Mouse (Mus musculus) neural tube, embryonic 12.5 days (tissue): Measurements from ENCODE around the gene C1qtnf5. TPM values are rescaled to one million over a fixed set of nuclear protein-coding genes. Genes with fewer than 3 reads are reported as not detected.

Experiments used
- ATAC-seq: fragments of 200-750 bp; cut with Nextera tagmentation; 2 replicates; pipeline ENCODE4 v1.8.0; 2017; ENCODE audit warnings: low read depth, mild to moderate bottlenecking, moderate TSS enrichment, moderate library complexity; ENCODE audit not compliant: low FRiP score
- H3K27ac ChIP-seq: fragments of 300-500 bp; sonication (generic); 2 replicates; pipeline ENCODE4 v1.5.1; 2016
- H3K27me3 ChIP-seq: fragments of 300-500 bp; sonication (generic); replicated peaks from 2 replicates; pipeline ENCODE4 v1.6.1; 2016; ENCODE audit warnings: mild to moderate bottlenecking
- H3K36me3 ChIP-seq: fragments of 300-500 bp; sonication (generic); 2 replicates; pipeline ENCODE4 v1.6.1; 2016; ENCODE audit warnings: mild to moderate bottlenecking
- H3K4me1 ChIP-seq: fragments of 300-500 bp; sonication (generic); 2 replicates; pipeline ENCODE4 v1.6.1; 2016
- H3K4me2 ChIP-seq: fragments of 300-500 bp; sonication (generic); replicated peaks from 2 replicates; pipeline ENCODE4 v1.6.1; 2016; ENCODE audit warnings: mild to moderate bottlenecking
- H3K4me3 ChIP-seq: fragments of 300-500 bp; sonication (generic); 2 replicates; pipeline ENCODE4 v1.5.1; 2016
- H3K9ac ChIP-seq: fragments of 300-500 bp; sonication (generic); 2 replicates; pipeline ENCODE4 v1.6.1; 2016; ENCODE audit warnings: mild to moderate bottlenecking
- H3K9me3 ChIP-seq: fragments of 300-500 bp; sonication (generic); 2 replicates; pipeline ENCODE4 v1.6.1; 2016; ENCODE audit warnings: mild to moderate bottlenecking
- WGBS: fragments of 180-500 bp; shearing (Covaris S2); methylation state at CpG from one replicate; pipeline ENCODE4 v1.1.7; 2016; 5-methylcytosine and 5-hydroxymethylcytosine counted together
- polyA plus RNA-seq: library from polyadenylated mRNA; unstranded; fragments of >200 nt; fragmentation: Nextera tagmentation; extraction: Ambion mirVana; gene quantifications from 2 replicates; pipeline ENCODE4 v1.2.1, GENCODE M21; 2016

Gene C1qtnf5
- polyA plus RNA-seq, 1 experiment from 2014 or later = 0.74 TPM

- H3K27me3 ChIP-seq = peaks cover 44% of the 10 kb centered on the region
- ATAC-seq = peak; percentile 62; the same call in 1 of the 2 replicates
- whole genome bisulfite sequencing = under 1% methylated on average over 27 of the region's 27 CpGs
- H3K4me3 ChIP-seq = peak overlapping the region; percentile 34
- H3K27ac ChIP-seq = no peak overlapping the region
- peaks cover 46% of the 10 kb centered on the region for H3K4me1 ChIP-seq
- H3K9ac ChIP-seq = peak overlapping the region; percentile 53
- no peaks in the 10 kb centered on the region for H3K36me3 ChIP-seq
- H3K9me3 ChIP-seq = no peaks in the 10 kb centered on the region
- peak overlapping the region; percentile 75 for H3K4me2 ChIP-seq
Measured at GRCm38 (mm10) chr9:44130034-44130433, 23.0 kb downstream of the C1qtnf5 start.

DNA sequence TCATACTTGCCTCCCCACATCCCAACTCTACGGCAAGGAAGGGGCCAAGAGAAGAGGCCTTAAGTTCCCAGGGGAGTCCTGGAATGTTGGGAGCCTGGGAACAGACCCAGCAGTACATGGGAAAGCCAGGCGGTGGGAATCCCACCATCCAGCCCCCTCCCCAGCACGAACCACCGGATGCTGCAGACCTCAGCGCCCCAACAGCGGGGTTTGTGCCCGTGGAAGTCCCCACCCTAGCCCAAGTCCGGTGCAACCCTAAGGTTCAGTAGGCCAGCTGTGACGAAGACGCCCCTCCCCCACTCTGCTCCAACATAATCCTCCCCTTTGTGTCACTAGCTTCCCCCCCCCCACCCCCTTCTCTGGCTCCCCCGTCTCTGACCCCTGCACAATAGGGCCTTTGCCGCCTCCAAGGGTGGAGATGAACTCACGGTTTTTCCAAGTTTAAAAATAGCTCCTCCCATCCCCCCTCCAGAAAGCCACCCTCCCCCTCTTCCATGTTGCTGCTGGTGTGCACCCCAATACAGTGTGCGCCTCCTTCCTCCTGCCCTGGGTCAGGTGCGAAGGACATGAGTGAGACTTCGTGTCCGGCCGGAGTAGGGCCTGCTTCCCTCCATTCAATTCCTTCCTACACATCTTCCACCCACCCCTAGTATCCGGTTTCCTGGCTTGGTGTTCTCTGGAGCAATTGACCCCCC lies 23.7 kb downstream of the C1qtnf5 start:
- Histone ChIP-seq H3K4me3 (peak overlapping the region; percentile 34; the same call in 1 of the 2 replicates), H3K36me3 (no peaks in the 10 kb centered on the region), H3K4me2 (peak overlapping the region; percentile 75), H3K27ac (no peak overlapping the region), H3K9ac (peak overlapping the region; percentile 53; the same call in 1 of the 2 replicates), H3K27me3 (peaks cover 50% of the 10 kb centered on the region), H3K9me3 (no peaks in the 10 kb centered on the region), H3K4me1 (peaks cover 53% of the 10 kb centered on the region)
- WGBS = 15% methylated on average over 19 of the region's 19 CpGs
- ATAC-seq = peak; percentile 23; the same call in 1 of the 2 replicates

DNA sequence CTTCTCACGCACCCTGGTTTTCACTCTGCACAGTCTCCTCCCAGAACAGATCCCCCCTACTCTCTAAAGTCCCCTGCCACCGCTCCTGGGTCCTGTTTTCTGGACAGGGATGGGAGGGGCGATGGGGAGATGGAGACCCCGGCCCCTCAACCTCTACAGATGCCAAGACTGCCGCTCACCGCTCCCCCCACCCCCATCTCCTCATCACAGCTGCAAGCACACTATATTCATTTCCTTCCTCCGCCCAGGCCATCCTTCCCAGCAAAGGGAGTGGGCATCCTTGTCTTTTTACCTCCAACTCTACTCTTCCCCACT lies 24.2 kb downstream of the C1qtnf5 start:
- H3K27me3 ChIP-seq = peaks cover 56% of the 10 kb centered on the region
- H3K27ac ChIP-seq = no peak overlapping the region
- H3K4me3 ChIP-seq = no peak overlapping the region
- peaks cover 56% of the 10 kb centered on the region for H3K4me1 ChIP-seq
- 50% methylated on average over 7 of the region's 7 CpGs for WGBS
- no peaks in the 10 kb centered on the region for H3K36me3 ChIP-seq
- no peaks in the 10 kb centered on the region for H3K9me3 ChIP-seq
- peak overlapping the region; percentile 75 for H3K4me2 ChIP-seq
- H3K9ac ChIP-seq = no peak overlapping the region
- ATAC-seq = no peak

- Histone ChIP-seq H3K9ac (no peak overlapping the region), H3K36me3 (no peaks in the 10 kb centered on the region), H3K27me3 (peaks cover 64% of the 10 kb centered on the region), H3K4me1 (peaks cover 52% of the 10 kb centered on the region), H3K4me3 (no peak overlapping the region), H3K27ac (no peak overlapping the region), H3K9me3 (no peaks in the 10 kb centered on the region), H3K4me2 (no peak overlapping the region)
- ATAC-seq = no peak
- 67% methylated on average over 5 of the region's 5 CpGs for WGBS
Measured at GRCm38 (mm10) chr9:44132200-44132599, 25.2 kb downstream of the C1qtnf5 start.

DNA sequence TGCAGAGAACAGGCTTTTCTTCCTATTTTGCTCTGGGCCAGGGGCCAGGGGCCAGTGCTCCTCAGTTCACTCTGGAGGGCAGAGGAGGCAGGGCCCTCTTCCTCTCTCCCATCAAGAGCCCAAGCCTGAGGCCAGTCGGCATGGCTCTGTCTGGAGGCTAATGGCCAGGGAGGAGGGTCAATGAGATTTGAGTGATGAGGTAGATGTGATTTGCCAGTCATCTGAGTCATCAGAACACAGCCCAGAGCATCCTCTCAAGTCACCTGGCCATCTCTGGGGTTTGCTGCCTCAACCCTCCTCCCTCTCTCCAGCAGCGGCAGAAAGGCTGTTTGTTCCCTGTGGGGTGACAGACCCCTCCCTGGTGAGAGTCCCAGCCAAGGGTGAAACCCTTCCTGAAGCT lies 26.2 kb downstream of the C1qtnf5 start:
- Histone ChIP-seq H3K4me1 (peaks cover 52% of the 10 kb centered on the region), H3K27ac (no peak overlapping the region), H3K4me2 (peak overlapping the region; percentile 93), H3K9me3 (no peaks in the 10 kb centered on the region), H3K36me3 (no peaks in the 10 kb centered on the region), H3K4me3 (no peak overlapping the region; the same call in none of the 2 replicates), H3K27me3 (peaks cover 64% of the 10 kb centered on the region), H3K9ac (0 out of 2 replicates have a peak overlapping the region, but pooled peaks have one; percentile 29)
- WGBS = 15% methylated on average over 2 of the region's 2 CpGs
- ATAC-seq = no peak

DNA sequence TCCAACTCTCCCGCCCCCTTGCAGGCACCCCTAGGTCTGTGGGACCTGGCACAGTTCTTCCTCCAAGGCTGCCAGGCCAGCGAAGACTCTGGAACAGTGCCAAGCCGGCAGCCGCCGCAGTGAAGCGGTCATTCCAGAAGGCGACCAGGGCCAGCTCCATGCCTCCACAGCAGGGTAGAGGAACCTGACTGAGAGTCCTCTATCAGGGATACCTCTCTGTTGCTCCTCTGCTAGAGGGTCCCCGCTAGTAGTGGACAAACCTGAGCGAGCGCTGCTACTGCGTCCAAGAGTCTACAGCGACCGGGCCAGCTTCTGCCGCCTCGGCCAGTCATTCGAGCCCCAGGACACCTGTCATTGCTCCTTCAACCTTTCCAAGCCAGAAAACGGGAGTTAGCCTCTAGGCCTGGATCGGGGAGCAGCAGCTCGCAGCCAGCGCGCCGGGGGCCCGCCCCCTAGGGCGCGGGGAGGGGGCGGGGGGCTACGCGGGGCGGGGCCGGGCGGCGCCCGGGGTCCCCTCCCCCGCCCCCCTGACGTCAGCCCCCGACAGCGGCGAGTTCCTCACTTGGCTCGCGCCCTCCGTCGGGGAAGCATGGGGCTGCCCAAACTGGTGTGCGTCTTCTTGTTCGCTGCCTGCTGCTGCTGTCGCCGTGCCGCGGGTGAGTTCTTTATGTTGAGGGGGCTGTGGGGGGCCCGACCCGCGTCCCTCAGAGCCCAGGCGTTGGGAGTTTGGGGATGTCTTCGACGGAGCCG lies 27.2 kb downstream of the C1qtnf5 start, which contains the start of gene Mcam:
TSS of gene Mcam (plus strand) at position 369 of the 750 bp plus-strand sequence.
- H3K27me3 ChIP-seq = peaks cover 64% of the 10 kb centered on the region
- no peak within 1 kb of the TSS for H3K27ac ChIP-seq
- H3K9me3 ChIP-seq = no peaks in the 10 kb centered on the region
- WGBS = under 1% methylated on average over 47 of the region's 55 CpGs
- ATAC-seq = no peak
- H3K4me1 ChIP-seq = peaks cover 52% of the 10 kb centered on the region
- peak within 1 kb of the TSS; percentile 44 for H3K4me3 ChIP-seq
- H3K4me2 ChIP-seq = peak within 1 kb of the TSS; percentile 93
- peak within 1 kb of the TSS; percentile 56 for H3K9ac ChIP-seq
- no peaks in the 10 kb centered on the region for H3K36me3 ChIP-seq

GRCm38 (mm10) chr9:44134851-44135730 lies 28.0 kb downstream of the C1qtnf5 start:
- Histone ChIP-seq H3K4me2 (peak overlapping the region; percentile 93), H3K36me3 (peaks cover 3% of the 10 kb centered on the region; the same call in 1 of the 2 replicates), H3K27ac (no peak overlapping the region), H3K9ac (peak overlapping the region; percentile 56), H3K4me3 (peak overlapping the region; percentile 44), H3K9me3 (no peaks in the 10 kb centered on the region), H3K27me3 (peaks cover 64% of the 10 kb centered on the region), H3K4me1 (peaks cover 45% of the 10 kb centered on the region)
- WGBS = 3% methylated on average over 49 of the region's 49 CpGs
- ATAC-seq = 0 out of 2 replicates have a peak, but pooled peaks have one; percentile 17

DNA sequence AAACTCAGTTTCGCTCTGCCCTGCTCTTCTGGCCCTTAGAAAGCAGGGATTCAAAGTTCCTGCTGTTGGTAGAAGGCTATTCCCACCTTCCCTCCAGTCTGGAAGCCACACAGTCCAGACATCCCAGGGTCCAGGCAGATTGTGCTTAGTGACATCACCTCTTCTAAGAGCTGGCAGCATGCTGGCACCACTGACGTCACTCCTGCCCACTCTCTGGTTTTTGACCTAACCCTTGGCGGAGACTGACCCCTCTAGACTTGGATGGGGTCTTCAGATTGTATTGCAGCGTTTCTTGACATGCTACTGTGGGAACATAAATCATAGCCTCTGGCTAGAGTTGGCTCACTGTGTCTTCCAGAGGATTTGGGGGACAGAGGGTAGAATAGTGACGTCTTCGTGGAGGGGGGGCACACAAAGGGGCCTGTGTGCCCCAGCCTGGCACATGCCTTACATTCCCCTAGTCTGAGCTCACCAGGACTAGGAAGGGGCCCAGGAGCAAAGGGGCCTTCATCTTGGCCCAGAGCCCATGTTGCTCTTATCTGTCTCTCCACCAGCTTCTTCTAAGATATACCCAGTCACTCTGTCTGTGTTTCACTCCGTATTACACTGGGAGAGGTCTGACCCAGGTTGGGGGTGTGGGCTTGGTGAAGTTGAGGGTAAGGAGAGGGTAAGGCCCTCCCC lies 28.8 kb downstream of the C1qtnf5 start:
- peak overlapping the region; percentile 93 for H3K4me2 ChIP-seq
- H3K4me3 ChIP-seq = peak overlapping the region; percentile 44
- WGBS = 58% methylated on average over 7 of the region's 7 CpGs
- H3K27me3 ChIP-seq = peaks cover 61% of the 10 kb centered on the region
- H3K4me1 ChIP-seq = peaks cover 37% of the 10 kb centered on the region
- no peak overlapping the region for H3K27ac ChIP-seq
- peaks cover 8% of the 10 kb centered on the region for H3K36me3 ChIP-seq
- H3K9ac ChIP-seq = peak overlapping the region; percentile 56; the same call in 1 of the 2 replicates
- ATAC-seq = 0 out of 2 replicates have a peak, but pooled peaks have one; percentile 18
- H3K9me3 ChIP-seq = no peaks in the 10 kb centered on the region

- Histone ChIP-seq H3K27me3 (peaks cover 43% of the 10 kb centered on the region), H3K4me2 (no peak overlapping the region), H3K4me3 (no peak overlapping the region), H3K9ac (no peak overlapping the region), H3K27ac (no peak overlapping the region), H3K9me3 (no peaks in the 10 kb centered on the region), H3K4me1 (peaks cover 31% of the 10 kb centered on the region), H3K36me3 (peaks cover 14% of the 10 kb centered on the region)
- ATAC-seq = no peak
- 84% methylated on average over 4 of the region's 4 CpGs for WGBS
Measured at GRCm38 (mm10) chr9:44137846-44138245, 30.8 kb downstream of the C1qtnf5 start.

GRCm38 (mm10) chr9:44141951-44142350 lies 34.9 kb downstream of the C1qtnf5 start:
- ATAC-seq = no peak
- Histone ChIP-seq H3K4me2 (no peak overlapping the region), H3K27ac (no peak overlapping the region), H3K9ac (no peak overlapping the region), H3K27me3 (0 out of 2 replicates have a peak, but pooled peaks cover 1% of the 10 kb centered on the region), H3K9me3 (no peaks in the 10 kb centered on the region), H3K4me3 (no peak overlapping the region), H3K36me3 (peaks cover 43% of the 10 kb centered on the region), H3K4me1 (no peaks in the 10 kb centered on the region)
- 70% methylated on average over 5 of the region's 5 CpGs for WGBS

GRCm38 (mm10) chr9:44143421-44143820 lies 36.4 kb downstream of the C1qtnf5 start:
- H3K4me3 ChIP-seq = no peak overlapping the region
- H3K36me3 ChIP-seq = peaks cover 48% of the 10 kb centered on the region
- H3K27ac ChIP-seq = no peak overlapping the region
- H3K9me3 ChIP-seq = no peaks in the 10 kb centered on the region
- no peak overlapping the region for H3K4me2 ChIP-seq
- H3K9ac ChIP-seq = no peak overlapping the region
- no peaks in the 10 kb centered on the region for H3K27me3 ChIP-seq
- 88% methylated on average over 5 of the region's 5 CpGs for WGBS
- ATAC-seq = no peak
- no peaks in the 10 kb centered on the region for H3K4me1 ChIP-seq
